Mouse (Mus musculus): Measurements from ENCODE around the gene Kif1a. TPM values are rescaled to one million over a fixed set of nuclear protein-coding genes. Genes with fewer than 3 reads are reported as not detected.

Kif1a gene
- polyA plus RNA-seq, 1 experiment from 2014 or later = 19.9 TPM

- 88% methylated on average over 5 of the region's 5 CpGs for WGBS
- Histone ChIP-seq H3K27ac (replicated peaks; ENCODE audit: low read depth, low read length) (no peak overlapping the region), H3K36me3 (replicated peaks; ENCODE audit: control insufficient read depth, insufficient read depth, low read depth, low read length) (no peaks in the 10 kb centered on the region), H3K4me3 (ENCODE audit: low read depth, low read length) (no peak overlapping the region), H3K4me2 (ENCODE audit: low read depth, low read length) (no peak overlapping the region), H3K9me3 (replicated peaks; ENCODE audit: control insufficient read depth, low read length) (no peaks in the 10 kb centered on the region), H3K9ac (replicated peaks; ENCODE audit: low read length) (no peak overlapping the region), H3K4me1 (ENCODE audit: control insufficient read depth, insufficient read depth, low read length) (no peaks in the 10 kb centered on the region), H3K27me3 (ENCODE audit: control insufficient read depth, insufficient read depth, low read length) (no peaks in the 10 kb centered on the region)
- no peak for DNase-seq (ENCODE audit: low spot score)
- no peak for ATAC-seq (replicated peaks; ENCODE audit: insufficient number of reproducible peaks, low FRiP score, low TSS enrichment, low read depth)
Observed at GRCm38 (mm10) chr1:92984999-92985398, 116.8 kb downstream of the Kif1a start.

GRCm38 (mm10) chr1:92982931-92983605 is 118.7 kb downstream of the Kif1a start:
- WGBS = 92% methylated on average over 17 of the region's 17 CpGs
- ATAC-seq (replicated peaks; ENCODE audit: insufficient number of reproducible peaks, low FRiP score, low TSS enrichment, low read depth) = no peak

GRCm38 (mm10) chr1:92981056-92981845 is 120.5 kb downstream of the Kif1a start:
- no peak for ATAC-seq (replicated peaks; ENCODE audit: insufficient number of reproducible peaks, low FRiP score, low TSS enrichment, low read depth)
- no peaks in the 10 kb centered on the region for H3K36me3 ChIP-seq (replicated peaks; ENCODE audit: control insufficient read depth, insufficient read depth, low read depth, low read length)
- H3K9me3 ChIP-seq (replicated peaks; ENCODE audit: control insufficient read depth, low read length) = no peaks in the 10 kb centered on the region
- H3K9ac ChIP-seq (replicated peaks; ENCODE audit: low read length) = no peak overlapping the region
- no peaks in the 10 kb centered on the region for H3K27me3 ChIP-seq (ENCODE audit: control insufficient read depth, insufficient read depth, low read length)
- 78% methylated on average over 7 of the region's 7 CpGs for WGBS
- no peak overlapping the region for H3K27ac ChIP-seq (replicated peaks; ENCODE audit: low read depth, low read length)
- DNase-seq (ENCODE audit: low spot score) = no peak
- 0 out of 2 replicates have a peak, but pooled peaks cover 2% of the 10 kb centered on the region for H3K4me1 ChIP-seq (ENCODE audit: control insufficient read depth, insufficient read depth, low read length)
- H3K4me3 ChIP-seq (ENCODE audit: low read depth, low read length) = no peak overlapping the region
- H3K4me2 ChIP-seq (ENCODE audit: low read depth, low read length) = no peak overlapping the region

More at GRCm38 (mm10) chr1:92982931-92983605, 118.7 kb downstream of the Kif1a start:
- Histone ChIP-seq H3K4me2 (ENCODE audit: low read depth, low read length) (no peak overlapping the region), H3K9me3 (replicated peaks; ENCODE audit: control insufficient read depth, low read length) (no peaks in the 10 kb centered on the region), H3K27me3 (ENCODE audit: control insufficient read depth, insufficient read depth, low read length) (no peaks in the 10 kb centered on the region), H3K4me3 (ENCODE audit: low read depth, low read length) (no peak overlapping the region), H3K9ac (replicated peaks; ENCODE audit: low read length) (no peak overlapping the region), H3K4me1 (ENCODE audit: control insufficient read depth, insufficient read depth, low read length) (0 out of 2 replicates have a peak, but pooled peaks cover 2% of the 10 kb centered on the region), H3K36me3 (replicated peaks; ENCODE audit: control insufficient read depth, insufficient read depth, low read depth, low read length) (no peaks in the 10 kb centered on the region), H3K27ac (replicated peaks; ENCODE audit: low read depth, low read length) (no peak overlapping the region)
- DNase-seq (ENCODE audit: low spot score) = no peak

- 0 out of 2 replicates have a peak, but pooled peaks cover 2% of the 10 kb centered on the region for H3K4me1 ChIP-seq (ENCODE audit: control insufficient read depth, insufficient read depth, low read length)
- no peak overlapping the region for H3K27ac ChIP-seq (replicated peaks; ENCODE audit: low read depth, low read length)
- no peaks in the 10 kb centered on the region for H3K36me3 ChIP-seq (replicated peaks; ENCODE audit: control insufficient read depth, insufficient read depth, low read depth, low read length)
- no peak overlapping the region for H3K4me3 ChIP-seq (ENCODE audit: low read depth, low read length)
- H3K4me2 ChIP-seq (ENCODE audit: low read depth, low read length) = no peak overlapping the region
- ATAC-seq (replicated peaks; ENCODE audit: insufficient number of reproducible peaks, low FRiP score, low TSS enrichment, low read depth) = peak; percentile 35
- no peak for DNase-seq (ENCODE audit: low spot score)
- H3K9ac ChIP-seq (replicated peaks; ENCODE audit: low read length) = no peak overlapping the region
- no peaks in the 10 kb centered on the region for H3K9me3 ChIP-seq (replicated peaks; ENCODE audit: control insufficient read depth, low read length)
- WGBS = 22% methylated on average over 11 of the region's 11 CpGs
- no peaks in the 10 kb centered on the region for H3K27me3 ChIP-seq (ENCODE audit: control insufficient read depth, insufficient read depth, low read length)
Observed at GRCm38 (mm10) chr1:92979073-92979602, 122.6 kb downstream of the Kif1a start.

- no peaks in the 10 kb centered on the region for H3K27me3 ChIP-seq (ENCODE audit: control insufficient read depth, insufficient read depth, low read length)
- no peak overlapping the region for H3K9ac ChIP-seq (replicated peaks; ENCODE audit: low read length)
- H3K4me2 ChIP-seq (ENCODE audit: low read depth, low read length) = no peak overlapping the region
- H3K36me3 ChIP-seq (replicated peaks; ENCODE audit: control insufficient read depth, insufficient read depth, low read depth, low read length) = no peaks in the 10 kb centered on the region
- DNase-seq (ENCODE audit: low spot score) = no peak
- 0 out of 2 replicates have a peak, but pooled peaks cover 2% of the 10 kb centered on the region for H3K4me1 ChIP-seq (ENCODE audit: control insufficient read depth, insufficient read depth, low read length)
- 39% methylated on average over 7 of the region's 7 CpGs for WGBS
- no peaks in the 10 kb centered on the region for H3K9me3 ChIP-seq (replicated peaks; ENCODE audit: control insufficient read depth, low read length)
- no peak overlapping the region for H3K4me3 ChIP-seq (ENCODE audit: low read depth, low read length)
- ATAC-seq (replicated peaks; ENCODE audit: insufficient number of reproducible peaks, low FRiP score, low TSS enrichment, low read depth) = no peak
- no peak overlapping the region for H3K27ac ChIP-seq (replicated peaks; ENCODE audit: low read depth, low read length)
Observed at GRCm38 (mm10) chr1:92978645-92979044, 123.1 kb downstream of the Kif1a start.

- WGBS = 56% methylated on average over 6 of the region's 6 CpGs
- ATAC-seq (replicated peaks; ENCODE audit: insufficient number of reproducible peaks, low FRiP score, low TSS enrichment, low read depth) = no peak
Observed at GRCm38 (mm10) chr1:92976141-92976566, 125.6 kb downstream of the Kif1a start.

GRCm38 (mm10) chr1:92972854-92973253 is 128.9 kb downstream of the Kif1a start:
- H3K27me3 ChIP-seq (ENCODE audit: control insufficient read depth, insufficient read depth, low read length) = no peaks in the 10 kb centered on the region
- WGBS = 69% methylated on average over 1 of the region's 1 CpGs
- ATAC-seq (replicated peaks; ENCODE audit: insufficient number of reproducible peaks, low FRiP score, low TSS enrichment, low read depth) = no peak

More at GRCm38 (mm10) chr1:92976141-92976566, 125.6 kb downstream of the Kif1a start:
- H3K4me2 ChIP-seq (ENCODE audit: low read depth, low read length) = no peak overlapping the region
- H3K9me3 ChIP-seq (replicated peaks; ENCODE audit: control insufficient read depth, low read length) = no peaks in the 10 kb centered on the region
- H3K4me1 ChIP-seq (ENCODE audit: control insufficient read depth, insufficient read depth, low read length) = 0 out of 2 replicates have a peak, but pooled peaks cover 2% of the 10 kb centered on the region
- H3K4me3 ChIP-seq (ENCODE audit: low read depth, low read length) = no peak overlapping the region
- DNase-seq (ENCODE audit: low spot score) = no peak
- H3K27me3 ChIP-seq (ENCODE audit: control insufficient read depth, insufficient read depth, low read length) = no peaks in the 10 kb centered on the region
- no peaks in the 10 kb centered on the region for H3K36me3 ChIP-seq (replicated peaks; ENCODE audit: control insufficient read depth, insufficient read depth, low read depth, low read length)
- no peak overlapping the region for H3K27ac ChIP-seq (replicated peaks; ENCODE audit: low read depth, low read length)
- no peak overlapping the region for H3K9ac ChIP-seq (replicated peaks; ENCODE audit: low read length)

More at GRCm38 (mm10) chr1:92972854-92973253, 128.9 kb downstream of the Kif1a start:
- Histone ChIP-seq H3K9me3 (replicated peaks; ENCODE audit: control insufficient read depth, low read length) (no peaks in the 10 kb centered on the region), H3K4me3 (ENCODE audit: low read depth, low read length) (no peak overlapping the region), H3K36me3 (replicated peaks; ENCODE audit: control insufficient read depth, insufficient read depth, low read depth, low read length) (no peaks in the 10 kb centered on the region), H3K9ac (replicated peaks; ENCODE audit: low read length) (no peak overlapping the region), H3K27ac (replicated peaks; ENCODE audit: low read depth, low read length) (no peak overlapping the region), H3K4me2 (ENCODE audit: low read depth, low read length) (no peak overlapping the region), H3K4me1 (ENCODE audit: control insufficient read depth, insufficient read depth, low read length) (no peaks in the 10 kb centered on the region)
- no peak for DNase-seq (ENCODE audit: low spot score)
